ENCODE assay signal across 21 mouse cellular contexts in the genomic region with DNA sequence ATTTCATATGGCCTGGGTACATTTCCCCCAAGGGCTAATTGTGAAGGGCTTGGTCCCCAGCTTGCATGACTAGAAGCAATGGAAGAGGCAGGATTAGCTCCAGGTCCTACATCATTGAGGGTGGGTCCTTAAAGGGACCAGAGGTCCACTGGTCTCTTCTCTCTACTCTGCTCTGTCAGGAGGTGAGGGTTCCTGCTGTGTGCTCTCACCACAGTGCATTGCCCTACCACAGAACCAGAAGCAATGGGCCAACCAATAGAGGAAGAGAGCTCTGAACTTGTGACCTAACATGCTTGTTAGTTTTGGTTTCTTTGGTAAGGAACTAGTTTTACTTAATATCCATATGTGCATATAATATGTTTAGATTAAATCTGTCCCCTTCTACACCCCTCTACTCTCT. TPM values are rescaled to one million over a fixed set of nuclear protein-coding genes. Genes with fewer than 3 reads are reported as not detected.
DNase-seq lines count a peak whose midpoint lies in the region; ATAC-seq and TF ChIP-seq lines count a peak whose summit lies in the region.
"Had no signal": no experiment of that assay in that cellular context is flagged by ENCODE, and none has a peak within 500 bp of the region (broad histone marks: within the 10 kb centered on the region; RNA-seq: fewer than 3 reads in every experiment).

No protein-coding gene starts in this region.

- H3K4me1 ChIP-seq in spleen, adult 2 months (ENCODE audit: control insufficient read depth, insufficient read depth, insufficient read length) = peaks cover 12% of the 10 kb centered on the region; the same call in 1 of the 2 replicates
- H3K4me1 ChIP-seq: embryonic facial prominence, embryonic 10.5 days; forebrain, embryonic 15.5 days; heart, embryonic 15.5 days; hindbrain, embryonic 13.5 days had no signal

- DNase-seq in spleen, adult 2 months (ENCODE audit: low read depth in 1 of 2, low spot score in 2 of 2) = peak in 1 of 2 experiments; percentile 17
- DNase-seq in spleen, postnatal 4 days (ENCODE audit: low spot score in 2 of 2) = no peak
- no peak for DNase-seq in thymus, postnatal 14 days
- DNase-seq in testis, postnatal 14 days (ENCODE audit: low spot score) = no peak
- DNase-seq in kidney, postnatal 4 days = no peak
- DNase-seq: adrenal gland, postnatal 14 days; cerebellum, adult 11-12 months; cerebellum, adult 9-10 months; cerebellum, postnatal 25 days; heart, adult 2 months; heart, postnatal 14 days had no signal

- no peak overlapping the region for H3K4me3 ChIP-seq in spleen, adult 2 months (ENCODE audit: extremely low read depth, insufficient read depth, insufficient read length)
- H3K4me3 ChIP-seq: embryonic facial prominence, embryonic 10.5 days; forebrain, embryonic 15.5 days; heart, adult 2 months; heart, embryonic 15.5 days; hindbrain, embryonic 13.5 days had no signal

- no peak for TF ChIP-seq POLR2A in spleen, adult 2 months (IDR thresholded peaks at IDR 0.05; ENCODE audit: low read depth, low read length)

- ATAC-seq in common myeloid progenitor, adult 5-6 weeks (replicated peaks; ENCODE audit: low read depth, poor library complexity, severe bottlenecking) = peak; percentile 55; the same call in 1 of the 2 replicates
- ATAC-seq in monocyte, adult 5-6 weeks (replicated peaks; ENCODE audit: insufficient number of reproducible peaks, low FRiP score, low TSS enrichment, poor library complexity, severe bottlenecking) = peak; percentile 35; the same call in 1 of the 2 replicates
- ATAC-seq: forebrain, embryonic 15.5 days; hindbrain, postnatal 0 days had no signal

- no peaks in the 10 kb centered on the region for H3K27me3 ChIP-seq in spleen, adult 2 months (ENCODE audit: control insufficient read depth, insufficient read depth, low read length)
- H3K27me3 ChIP-seq: forebrain, embryonic 15.5 days; heart, embryonic 15.5 days; hindbrain, embryonic 13.5 days had no signal

- H3K27ac ChIP-seq in spleen, adult 2 months (ENCODE audit: insufficient read depth, low read length) = peak overlapping the region; percentile 44
- H3K27ac ChIP-seq: embryonic facial prominence, embryonic 10.5 days; forebrain, embryonic 15.5 days; heart, adult 2 months; heart, embryonic 15.5 days; hindbrain, embryonic 13.5 days; hindbrain, postnatal 0 days had no signal

- TF ChIP-seq CTCF in spleen, adult 2 months (IDR thresholded peaks at IDR 0.05; ENCODE audit: extremely low read depth, insufficient read depth, insufficient read length, insufficient replicate concordance) = no peak

- H3K36me3 ChIP-seq in spleen, adult 2 months (ENCODE audit: control insufficient read depth, insufficient read depth, low read length) = no peaks in the 10 kb centered on the region
- H3K36me3 ChIP-seq: embryonic facial prominence, embryonic 10.5 days; forebrain, embryonic 15.5 days; G1E; heart, embryonic 15.5 days; hindbrain, embryonic 13.5 days had no signal

RNA-seq across cellular contexts. Expression of a gene that starts 10.9 kb away (rescaled TPM):
- polyA plus RNA-seq in spleen, adult 2 months (2012; rRNA removed) = 47.4 and 64.4 TPM in 2 replicates
- total RNA-seq in common myeloid progenitor, adult 5-6 weeks (2017) = 20.5 and 35.4 TPM in 2 replicates
- 40.8 to 50.3 TPM (median 42.0 TPM) in 3 replicates for total RNA-seq in monocyte, adult 5-6 weeks (2017)

RNA-seq across cellular contexts. Expression of a gene that starts 31.5 kb away (rescaled TPM):
- polyA plus RNA-seq in spleen, adult 2 months (2012; rRNA removed) = 0.06 and 0.08 TPM in 2 replicates
- not detected in 2 replicates for total RNA-seq in common myeloid progenitor, adult 5-6 weeks (2017)
- not detected in 3 replicates for total RNA-seq in monocyte, adult 5-6 weeks (2017)
- total RNA-seq: hematopoietic stem cell, adult 5-6 weeks had no signal
- polyA plus RNA-seq: G1E had no signal

RNA-seq across cellular contexts. Expression of a gene that starts 55.4 kb away (rescaled TPM):
- polyA plus RNA-seq in spleen, adult 2 months (2012; rRNA removed) = 0.13 and 0.23 TPM in 2 replicates
- total RNA-seq in common myeloid progenitor, adult 5-6 weeks (2017) = 0.05 TPM in 1 of 2 replicates, not detected in the other
- 0.19 to 0.75 TPM in 2 of 3 replicates, not detected in the other for total RNA-seq in monocyte, adult 5-6 weeks (2017)
- total RNA-seq: gastrocnemius, adult 8-10 months had no signal
- polyA plus RNA-seq: heart, embryonic 15.5 days had no signal
